Mouse (Mus musculus): ENCODE results near the gene 1700088E04Rik. TPM values are rescaled to one million over a fixed set of nuclear protein-coding genes. Genes with fewer than 3 reads are reported as not detected.

Gene 1700088E04Rik
- total RNA-seq, 2 experiments from 2014 or later, result 1.1 to 1.2 TPM

DNA sequence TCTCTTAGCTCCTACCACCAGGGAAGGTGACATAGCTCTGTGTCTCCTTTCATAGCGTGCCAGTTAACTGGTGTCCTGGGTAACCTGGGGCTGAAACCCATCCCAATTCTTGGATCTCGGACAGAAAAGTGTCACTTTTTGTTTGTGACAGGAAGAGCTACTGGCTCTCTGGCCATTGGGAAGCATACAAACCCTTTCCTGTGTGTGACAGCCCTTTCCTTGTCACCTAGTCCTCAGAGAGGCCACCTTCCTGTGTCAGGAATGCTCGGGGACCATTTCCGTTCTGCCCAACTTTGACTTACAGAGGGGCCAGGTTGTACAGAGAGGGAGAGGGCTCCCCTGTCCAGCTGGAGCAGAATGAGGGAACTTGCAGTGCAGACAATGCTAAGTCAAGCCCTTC lies 41.6 kb downstream of the 1700088E04Rik start:
- DNase-seq (ENCODE audit: low spot score), result no peak

GRCm38 (mm10) chr15:79098868-79099267 lies 42.2 kb downstream of the 1700088E04Rik start:
- no peak for DNase-seq (ENCODE audit: low spot score)

GRCm38 (mm10) chr15:79098220-79098619 lies 42.8 kb downstream of the 1700088E04Rik start:
- DNase-seq (ENCODE audit: low spot score), result no peak

DNA sequence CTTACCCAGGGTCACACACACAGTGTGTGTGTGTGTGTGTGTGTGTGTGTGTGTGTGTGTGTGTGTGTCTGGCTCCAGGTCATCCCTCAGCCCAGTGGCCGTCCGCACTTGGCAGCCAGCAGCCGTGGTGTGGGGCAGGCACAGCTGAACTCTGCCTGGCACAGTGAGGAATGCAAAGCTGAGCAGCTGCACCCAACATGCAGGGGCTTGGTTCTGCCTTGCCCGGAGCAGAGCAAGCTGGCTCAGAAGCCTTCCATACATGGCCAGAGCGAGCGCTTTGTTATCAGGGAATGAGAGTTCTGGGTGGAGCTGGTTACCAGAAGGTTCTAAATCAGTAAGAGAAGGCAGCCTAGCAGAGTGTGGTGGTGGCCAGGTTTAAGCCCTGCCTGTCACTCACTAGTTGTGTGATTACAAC lies 43.4 kb downstream of the 1700088E04Rik start:
- peak; percentile 66 for DNase-seq (ENCODE audit: low spot score)

- no peak for DNase-seq (ENCODE audit: low spot score)
Measured at GRCm38 (mm10) chr15:79097135-79097534, 43.9 kb downstream of the 1700088E04Rik start.

- DNase-seq (ENCODE audit: low spot score), result peak; percentile 18
Measured at GRCm38 (mm10) chr15:79096556-79096955, 44.5 kb downstream of the 1700088E04Rik start.

- peak; percentile 22 for DNase-seq (ENCODE audit: low spot score)
Measured at GRCm38 (mm10) chr15:79095483-79095882, 45.6 kb downstream of the 1700088E04Rik start.

DNA sequence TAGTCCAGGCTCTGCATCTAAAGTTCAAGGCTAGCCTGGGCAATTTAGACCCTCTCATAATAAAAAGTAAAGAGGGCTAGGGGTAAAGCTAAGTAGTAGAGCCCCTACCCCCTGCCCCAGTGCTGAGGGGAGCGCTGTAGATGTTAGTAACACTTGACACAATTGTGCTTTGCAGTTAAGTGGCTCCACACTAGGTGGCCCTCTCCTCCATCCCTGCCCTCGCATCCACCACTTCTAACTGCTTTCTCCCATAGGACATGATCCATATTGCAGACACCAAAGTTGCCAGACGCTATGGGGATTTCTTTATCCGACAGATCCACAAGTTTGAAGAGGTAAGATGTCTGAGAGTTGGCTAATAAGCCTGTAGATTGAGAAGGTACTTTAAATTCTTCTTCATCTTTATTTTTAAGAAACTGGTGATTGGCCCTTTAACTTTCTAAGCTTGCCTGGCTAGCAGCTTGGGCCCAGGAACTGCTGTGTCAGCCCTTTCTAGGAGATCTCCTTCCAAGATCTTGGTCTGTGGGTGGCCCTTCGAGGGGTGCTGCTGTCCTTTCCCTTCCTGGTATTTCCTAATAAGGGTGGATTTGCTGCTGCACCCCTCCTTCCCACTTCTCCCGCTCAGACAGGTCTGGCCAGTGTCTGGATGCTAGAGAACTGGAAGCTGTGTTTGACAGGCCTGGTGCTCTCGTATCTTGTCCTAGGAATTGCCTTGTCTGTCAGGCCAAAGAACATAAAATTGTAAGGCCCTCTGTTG lies 47.8 kb downstream of the 1700088E04Rik start:
- DNase-seq (ENCODE audit: low spot score), result peak; percentile 34

DNA sequence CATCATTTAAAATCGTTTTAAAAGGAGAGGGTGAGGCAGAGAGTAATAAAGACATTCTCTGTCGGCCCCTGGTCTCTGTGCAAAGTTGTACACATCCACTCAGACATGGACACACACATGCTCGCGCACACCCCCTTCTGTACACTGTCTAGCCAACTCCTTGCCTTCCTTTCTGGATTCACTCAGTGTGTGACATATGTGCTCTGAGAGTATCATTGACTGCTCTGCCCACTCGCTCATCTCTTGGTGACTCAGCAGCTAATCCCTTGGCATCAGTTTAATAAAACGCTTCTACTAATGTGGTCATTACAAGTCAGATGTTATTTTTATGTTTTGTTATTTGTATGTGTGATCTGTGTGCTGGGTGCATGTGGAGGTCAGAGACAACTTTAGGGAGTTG lies 48.8 kb downstream of the 1700088E04Rik start:
- no peak for DNase-seq (ENCODE audit: low spot score)

GRCm38 (mm10) chr15:79079567-79079966 lies 61.5 kb downstream of the 1700088E04Rik start:
- no peak for DNase-seq (ENCODE audit: low spot score)

Other genes starting within 250 kb of the 1700088E04Rik start
- gene Gm49510, start 241.6 kb downstream of the 1700088E04Rik start, total RNA-seq (2021), result not detected
- gene Sh3bp1, start 241.5 kb downstream of the 1700088E04Rik start, total RNA-seq (2021), result 1 to 10 TPM; 1.0 to 1.9 TPM
- gene Pdxp, start 227.3 kb downstream of the 1700088E04Rik start, total RNA-seq (2021), result 1 to 10 TPM; 1.3 to 1.9 TPM
- gene Lgals1, start 214.5 kb downstream of the 1700088E04Rik start, total RNA-seq (2021), result 100 to 1,000 TPM; 229 to 364 TPM
- gene Nol12, start 206.3 kb downstream of the 1700088E04Rik start, total RNA-seq (2021), result 10 to 100 TPM; 26.4 to 29.1 TPM
- gene Triobp, start 193.5 kb downstream of the 1700088E04Rik start, total RNA-seq (2021), result 10 to 100 TPM; 38.8 to 40.7 TPM
- gene H1f0, start 112.8 kb downstream of the 1700088E04Rik start, total RNA-seq (2021), result 10 to 100 TPM; 74.4 to 86.9 TPM
- not detected for gene Galr3, start 99.4 kb downstream of the 1700088E04Rik start, total RNA-seq (2021)
- gene Ankrd54, start 78.4 kb downstream of the 1700088E04Rik start, total RNA-seq (2021), result 1 to 10 TPM; 4.1 to 4.5 TPM
- 10 to 100 TPM; 52.6 to 54.1 TPM for gene Eif3l, start 66.1 kb downstream of the 1700088E04Rik start, total RNA-seq (2021)
- 10 to 100 TPM; 10.3 to 10.8 TPM for gene Micall1, start 32.4 kb downstream of the 1700088E04Rik start, total RNA-seq (2021)
- gene Polr2f, start 244 bp downstream of the 1700088E04Rik start, total RNA-seq (2021), result 10 to 100 TPM; 69.3 to 76.8 TPM
- gene Sox10, start 24.0 kb upstream of the 1700088E04Rik start, total RNA-seq (2021), result 1 to 10 TPM; 1.0 to 1.3 TPM
- 10 to 100 TPM; 33.7 to 34.8 TPM for gene Pick1, start 87.9 kb upstream of the 1700088E04Rik start, total RNA-seq (2021)
- gene Gm49486, start 88.1 kb upstream of the 1700088E04Rik start, total RNA-seq (2021), result under 1 TPM; 0.55 to 0.69 TPM
- under 1 TPM; 0.53 to 0.69 TPM for gene Slc16a8, start 113.5 kb upstream of the 1700088E04Rik start, total RNA-seq (2021)
- 1 to 10 TPM; 2.3 to 4.5 TPM for gene Baiap2l2, start 144.3 kb upstream of the 1700088E04Rik start, total RNA-seq (2021)
- 10 to 100 TPM; 15.8 to 20.4 TPM for gene Pla2g6, start 187.1 kb upstream of the 1700088E04Rik start, total RNA-seq (2021)
- gene Maff, start 205.4 kb upstream of the 1700088E04Rik start, total RNA-seq (2021), result 10 to 100 TPM in 1 of 2 experiments, 1 to 10 TPM in 1; 6.6 to 10.1 TPM